Mouse (Mus musculus) forebrain, embryonic 11.5 days (tissue): ENCODE data around the gene Setd2. TPM values are rescaled to one million over a fixed set of nuclear protein-coding genes. Genes with fewer than 3 reads are reported as not detected.

Experiments used
- ATAC-seq: fragments of 200-750 bp; cut with Nextera tagmentation; replicated peaks from 2 replicates; pipeline ENCODE4 v1.8.0; 2017; ENCODE audit warnings: moderate TSS enrichment; ENCODE audit not compliant: low FRiP score
- DNase-seq: peaks from one replicate; pipeline ENCODE4 v3.0.0-alpha.2; 2017; ENCODE audit warnings: low spot score
- H3K27ac ChIP-seq: fragments of 300-500 bp; sonication (generic); 2 replicates; pipeline ENCODE4 v1.5.1; 2014; ENCODE audit warnings: low read depth, low read length
- H3K27me3 ChIP-seq: fragments of 300-500 bp; sonication (generic); 2 replicates; pipeline ENCODE4 v1.6.1; 2014; ENCODE audit warnings: mild to moderate bottlenecking, low read length, mixed read lengths; ENCODE audit not compliant: control insufficient read depth, insufficient read depth
- H3K36me3 ChIP-seq: fragments of 300-500 bp; sonication (generic); 2 replicates; pipeline ENCODE4 v1.6.1; 2014; ENCODE audit warnings: mild to moderate bottlenecking, low read length, moderate library complexity, mixed read lengths; ENCODE audit not compliant: control insufficient read depth, insufficient read depth
- H3K4me1 ChIP-seq: fragments of 300-500 bp; sonication (generic); replicated peaks from 2 replicates; pipeline ENCODE4 v1.6.1; 2014; ENCODE audit warnings: low read length, mixed read lengths; ENCODE audit not compliant: control insufficient read depth, insufficient read depth
- H3K4me2 ChIP-seq: fragments of 300-500 bp; sonication (generic); 2 replicates; pipeline ENCODE4 v1.6.1; 2014; ENCODE audit warnings: low read depth, mild to moderate bottlenecking, low read length, moderate library complexity, mixed read lengths; ENCODE audit not compliant: severe bottlenecking
- H3K4me3 ChIP-seq: fragments of 300-500 bp; sonication (generic); 2 replicates; pipeline ENCODE4 v1.5.1; 2014; ENCODE audit warnings: low read depth, low read length
- H3K9ac ChIP-seq: fragments of 300-500 bp; sonication (generic); 2 replicates; pipeline ENCODE4 v1.6.1; 2014; ENCODE audit warnings: low read length
- H3K9me3 ChIP-seq: fragments of 300-500 bp; sonication (generic); 2 replicates; pipeline ENCODE4 v1.6.1; 2016; ENCODE audit warnings: low read length, mixed read lengths; ENCODE audit not compliant: control insufficient read depth
- WGBS: fragments of 180-500 bp; shearing (Covaris S2); extraction: QIAGEN DNeasy Blood & Tissue Kit; methylation state at CpG from one replicate; pipeline ENCODE4 v1.1.7; 2014; 5-methylcytosine and 5-hydroxymethylcytosine counted together
- polyA plus RNA-seq: library from polyadenylated mRNA; unstranded; fragments of >200 nt; fragmentation: Nextera tagmentation; extraction: Ambion mirVana; gene quantifications from 2 replicates; pipeline ENCODE4 v1.2.1, GENCODE M21; 2014

Gene Setd2
- polyA plus RNA-seq, 1 experiment from 2014 or later: 56.9 TPM

GRCm38 (mm10) chr9:110642812-110643524 lies 110.6 kb downstream of the Setd2 start:
- H3K9me3 ChIP-seq: no peaks in the 10 kb centered on the region
- no peaks in the 10 kb centered on the region for H3K4me1 ChIP-seq
- WGBS: 59% methylated on average over 5 of the region's 5 CpGs
- no peaks in the 10 kb centered on the region for H3K27me3 ChIP-seq
- H3K27ac ChIP-seq: no peak overlapping the region
- no peak overlapping the region for H3K4me3 ChIP-seq
- H3K9ac ChIP-seq: no peak overlapping the region
- H3K4me2 ChIP-seq: no peak overlapping the region
- ATAC-seq: no peak
- no peak for DNase-seq
- no peaks in the 10 kb centered on the region for H3K36me3 ChIP-seq

- H3K4me3 ChIP-seq: no peak overlapping the region
- ATAC-seq (no peak), DNase-seq (no peak)
- 79% methylated on average over 9 of the region's 9 CpGs for WGBS
- no peaks in the 10 kb centered on the region for H3K9me3 ChIP-seq
- H3K4me2 ChIP-seq: no peak overlapping the region
- H3K4me1 ChIP-seq: no peaks in the 10 kb centered on the region
- no peak overlapping the region for H3K9ac ChIP-seq
- H3K36me3 ChIP-seq: no peaks in the 10 kb centered on the region
- H3K27me3 ChIP-seq: no peaks in the 10 kb centered on the region
- no peak overlapping the region for H3K27ac ChIP-seq
Observed at GRCm38 (mm10) chr9:110643787-110644186, 111.4 kb downstream of the Setd2 start.

- Histone ChIP-seq H3K27ac (no peak overlapping the region), H3K4me3 (no peak overlapping the region), H3K27me3 (no peaks in the 10 kb centered on the region), H3K9ac (no peak overlapping the region), H3K9me3 (no peaks in the 10 kb centered on the region), H3K4me1 (no peaks in the 10 kb centered on the region), H3K36me3 (no peaks in the 10 kb centered on the region), H3K4me2 (no peak overlapping the region)
- DNase-seq (no peak), ATAC-seq (no peak)
- WGBS: 87% methylated on average over 10 of the region's 10 CpGs
Observed at GRCm38 (mm10) chr9:110644295-110644694, 111.9 kb downstream of the Setd2 start.

- no peak overlapping the region for H3K27ac ChIP-seq
- WGBS: 89% methylated on average over 9 of the region's 9 CpGs
- H3K36me3 ChIP-seq: no peaks in the 10 kb centered on the region
- no peak overlapping the region for H3K9ac ChIP-seq
- no peak overlapping the region for H3K4me2 ChIP-seq
- ATAC-seq (no peak), DNase-seq (no peak)
- H3K9me3 ChIP-seq: no peaks in the 10 kb centered on the region
- H3K4me3 ChIP-seq: no peak overlapping the region
- H3K27me3 ChIP-seq: no peaks in the 10 kb centered on the region
- peaks cover 2% of the 10 kb centered on the region; the same call in 1 of the 2 replicates for H3K4me1 ChIP-seq
Observed at GRCm38 (mm10) chr9:110645219-110645618, 112.8 kb downstream of the Setd2 start.

GRCm38 (mm10) chr9:110649775-110650174 lies 117.4 kb downstream of the Setd2 start:
- Histone ChIP-seq H3K27ac (no peak overlapping the region; the same call in 1 of the 2 replicates), H3K9me3 (no peaks in the 10 kb centered on the region), H3K4me1 (peaks cover 17% of the 10 kb centered on the region), H3K4me3 (no peak overlapping the region), H3K36me3 (no peaks in the 10 kb centered on the region), H3K9ac (no peak overlapping the region), H3K27me3 (peaks cover 7% of the 10 kb centered on the region; the same call in 1 of the 2 replicates), H3K4me2 (no peak overlapping the region)
- no peak for DNase-seq
- no peak for ATAC-seq

- Histone ChIP-seq H3K4me3 (no peak overlapping the region), H3K27ac (no peak overlapping the region), H3K9ac (no peak overlapping the region), H3K36me3 (no peaks in the 10 kb centered on the region), H3K4me1 (peaks cover 26% of the 10 kb centered on the region), H3K9me3 (no peaks in the 10 kb centered on the region), H3K4me2 (no peak overlapping the region), H3K27me3 (peaks cover 7% of the 10 kb centered on the region; the same call in 1 of the 2 replicates)
- ATAC-seq (no peak), DNase-seq (no peak)
- WGBS: 44% methylated on average over 13 of the region's 13 CpGs
Observed at GRCm38 (mm10) chr9:110651931-110652722, 119.7 kb downstream of the Setd2 start.

- Histone ChIP-seq H3K27ac (no peak overlapping the region), H3K4me1 (peaks cover 30% of the 10 kb centered on the region), H3K9ac (peak overlapping the region; percentile 64), H3K4me3 (peak overlapping the region; percentile 67), H3K4me2 (peak overlapping the region; percentile 98), H3K9me3 (no peaks in the 10 kb centered on the region), H3K36me3 (no peaks in the 10 kb centered on the region), H3K27me3 (peaks cover 7% of the 10 kb centered on the region; the same call in 1 of the 2 replicates)
- 22% methylated on average over 14 of the region's 14 CpGs for WGBS
- no peak for ATAC-seq
- DNase-seq: no peak
Observed at GRCm38 (mm10) chr9:110652963-110653654, 120.7 kb downstream of the Setd2 start.

GRCm38 (mm10) chr9:110653655-110654461 lies 121.5 kb downstream of the Setd2 start, which contains the start of gene Nbeal2:
TSS of gene Nbeal2 (minus strand) at chr9:110654161.
- DNase-seq (peak; percentile 92), ATAC-seq (peak; percentile 73)
- under 1% methylated on average over 75 of the region's 75 CpGs for WGBS
- H3K4me3 ChIP-seq: peak within 1 kb of the TSS; percentile 67
- H3K27me3 ChIP-seq: peaks cover 7% of the 10 kb centered on the region; the same call in 1 of the 2 replicates
- H3K9me3 ChIP-seq: no peaks in the 10 kb centered on the region
- H3K4me2 ChIP-seq: peak within 1 kb of the TSS; percentile 98
- H3K4me1 ChIP-seq: peaks cover 30% of the 10 kb centered on the region
- no peaks in the 10 kb centered on the region for H3K36me3 ChIP-seq
- peak within 1 kb of the TSS; percentile 64 for H3K9ac ChIP-seq
- peak within 1 kb of the TSS; percentile 31; the same call in 1 of the 2 replicates for H3K27ac ChIP-seq
